Mouse (Mus musculus) heart, embryonic 14.5 days (tissue): Measurements from ENCODE around the gene Homer3. TPM values are rescaled to one million over a fixed set of nuclear protein-coding genes. Genes with fewer than 3 reads are reported as not detected.
A peak's percentile ranks its signal among the peaks of the same experiment; 100 is the strongest.

Experiments
- ATAC-seq: fragments of 200-750 bp; cut with Nextera tagmentation; 2 replicates; pipeline ENCODE4 v1.8.0; 2017; ENCODE audit warnings: low read depth, moderate TSS enrichment; ENCODE audit not compliant: insufficient number of reproducible peaks, insufficient read depth, low FRiP score
- H3K27ac ChIP-seq, 2 experiments: fragments of 200-500 bp in 1 of 2; fragments of 300-500 bp in 1 of 2; sonication (generic) in 1 of 2; replicated peaks in 1 of 2; 2 replicates each; pipeline ENCODE4 v1.5.1; 2012 to 2014; ENCODE audit warnings: low read depth in 2 of 2, low read length in 2 of 2, control low read depth in 1 of 2, mild to moderate bottlenecking in 1 of 2, mixed read lengths in 1 of 2; ENCODE audit not compliant: control insufficient read depth in 1 of 2, insufficient read depth in 1 of 2
- H3K27me3 ChIP-seq: fragments of 300-500 bp; sonication (generic); 2 replicates; pipeline ENCODE4 v1.6.1; 2014; ENCODE audit warnings: mild to moderate bottlenecking, low read length, control low read depth; ENCODE audit not compliant: control insufficient read depth, insufficient read depth
- H3K36me3 ChIP-seq: fragments of 300-500 bp; sonication (generic); 2 replicates; pipeline ENCODE4 v1.6.1; 2014; ENCODE audit warnings: mild to moderate bottlenecking, control low read depth, low read length, mixed read lengths; ENCODE audit not compliant: control insufficient read depth, insufficient read depth
- H3K4me1 ChIP-seq, 2 experiments: fragments of 200-500 bp in 1 of 2; fragments of 300-500 bp in 1 of 2; sonication (generic) in 1 of 2; 2 replicates each; pipeline ENCODE4 v1.6.1; 2012 to 2014; ENCODE audit warnings: low read length in 2 of 2, control low read depth in 1 of 2, mixed read lengths in 1 of 2; ENCODE audit not compliant: control insufficient read depth in 2 of 2, insufficient read depth in 2 of 2
- H3K4me2 ChIP-seq: fragments of 300-500 bp; sonication (generic); 2 replicates; pipeline ENCODE4 v1.6.1; 2014; ENCODE audit warnings: mild to moderate bottlenecking, low read length
- H3K4me3 ChIP-seq, 2 experiments: fragments of 200-500 bp in 1 of 2; fragments of 300-500 bp in 1 of 2; sonication (generic) in 1 of 2; 2 replicates each; pipeline ENCODE4 v1.5.1; 2012 to 2014; ENCODE audit warnings: low read length in 2 of 2, mild to moderate bottlenecking in 2 of 2, control low read depth in 1 of 2, low read depth in 1 of 2, moderate library complexity in 1 of 2; ENCODE audit not compliant: control insufficient read depth in 1 of 2, insufficient read depth in 1 of 2
- H3K9ac ChIP-seq: fragments of 300-500 bp; sonication (generic); 2 replicates; pipeline ENCODE4 v1.6.1; 2014; ENCODE audit warnings: mild to moderate bottlenecking, low read length
- H3K9me3 ChIP-seq: fragments of 300-500 bp; sonication (generic); 2 replicates; pipeline ENCODE4 v1.6.1; 2016; ENCODE audit warnings: low read length, control low read depth; ENCODE audit not compliant: control insufficient read depth
- WGBS: fragments of 180-500 bp; shearing (Covaris S2); extraction: QIAGEN DNeasy Blood & Tissue Kit; methylation state at CpG from one replicate; pipeline ENCODE4 v1.1.7; 2014; 5-methylcytosine and 5-hydroxymethylcytosine counted together
- polyA plus RNA-seq: library from polyadenylated mRNA; unstranded; fragments of >200 nt; fragmentation: Nextera tagmentation; extraction: Ambion mirVana; gene quantifications from 2 replicates; pipeline ENCODE4 v1.2.1, GENCODE M21; 2014

Gene Homer3
- polyA plus RNA-seq, 1 experiment from 2014 or later, result 25.0 TPM

DNA sequence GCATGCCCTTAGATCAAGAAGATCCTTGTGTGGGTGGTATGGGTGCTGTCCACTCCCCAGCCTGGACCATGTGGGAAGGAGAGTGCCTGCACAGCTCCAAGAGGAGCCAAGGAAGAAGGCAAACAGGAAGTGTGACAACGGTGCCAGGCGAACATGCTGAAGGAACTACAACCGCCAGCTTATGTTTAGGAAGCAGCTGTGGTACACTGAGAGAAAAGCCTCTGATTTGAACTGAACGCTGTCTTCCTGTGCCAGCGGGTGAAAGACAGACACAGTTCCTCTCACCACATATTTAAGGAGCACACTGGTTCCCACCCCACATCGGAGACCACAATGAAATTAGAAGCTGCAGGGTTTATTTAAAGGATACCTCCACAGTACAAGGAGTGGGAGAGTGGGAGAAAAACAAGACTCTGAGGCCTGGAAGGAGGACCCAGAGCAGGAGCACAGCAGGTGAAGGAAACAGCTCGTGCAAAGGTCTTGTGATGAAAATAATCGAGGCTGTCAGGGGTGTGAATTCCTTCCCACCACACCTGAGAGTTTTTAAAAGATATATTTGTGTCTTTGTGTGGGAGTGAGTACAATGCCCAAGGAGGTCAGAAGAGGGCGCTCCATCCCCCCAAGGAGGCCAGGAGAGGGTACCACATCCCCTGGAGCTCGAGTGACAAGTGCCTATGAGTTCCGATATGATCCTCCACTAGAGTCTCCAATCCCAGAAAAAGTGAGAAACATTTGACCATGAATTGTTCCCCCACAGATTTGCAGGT, 13.6 kb upstream of the Homer3 start:
- no peak overlapping the region for H3K9ac ChIP-seq
- 51% methylated on average over 11 of the region's 11 CpGs for WGBS
- peaks cover 14% of the 10 kb centered on the region for H3K36me3 ChIP-seq
- no peak overlapping the region for H3K27ac ChIP-seq
- no peaks in the 10 kb centered on the region for H3K27me3 ChIP-seq
- H3K4me2 ChIP-seq, result no peak overlapping the region
- H3K9me3 ChIP-seq, result no peaks in the 10 kb centered on the region
- peaks cover 4 to 7% of the 10 kb centered on the region in 2 experiments; a peak in 2 of 4 replicates for H3K4me1 ChIP-seq
- no peak overlapping the region for H3K4me3 ChIP-seq
- no peak for ATAC-seq

DNA sequence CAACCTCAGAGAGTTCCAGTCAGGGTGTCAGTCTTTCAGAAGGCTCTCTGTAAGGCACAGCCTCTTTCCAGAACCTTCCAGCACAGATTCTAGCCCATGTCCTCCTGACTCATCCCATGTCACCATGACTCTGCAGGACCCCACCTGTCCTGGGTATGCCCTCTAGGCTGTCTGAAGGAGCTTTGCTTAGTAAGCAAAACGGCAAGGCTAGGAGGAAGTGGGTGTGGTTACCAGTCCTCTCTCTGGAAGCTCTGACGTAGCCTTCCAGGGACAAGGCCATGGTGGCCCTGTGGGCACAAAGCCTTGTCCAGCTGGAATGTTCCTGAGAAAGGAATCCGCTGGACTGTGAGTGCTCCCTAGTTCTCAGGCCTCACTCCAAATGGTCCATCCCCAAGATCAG, 9.7 kb upstream of the Homer3 start:
- no peaks in the 10 kb centered on the region for H3K36me3 ChIP-seq
- H3K9me3 ChIP-seq, result no peaks in the 10 kb centered on the region
- H3K27ac ChIP-seq, result no peak overlapping the region
- H3K9ac ChIP-seq, result no peak overlapping the region
- WGBS, result 47% methylated on average over 3 of the region's 3 CpGs
- no peak overlapping the region for H3K4me2 ChIP-seq
- no peaks in the 10 kb centered on the region for H3K27me3 ChIP-seq
- ATAC-seq, result no peak
- H3K4me1 ChIP-seq, result peaks cover 7 to 10% of the 10 kb centered on the region in 2 experiments; a peak in 2 of 4 replicates
- H3K4me3 ChIP-seq, result no peak overlapping the region

DNA sequence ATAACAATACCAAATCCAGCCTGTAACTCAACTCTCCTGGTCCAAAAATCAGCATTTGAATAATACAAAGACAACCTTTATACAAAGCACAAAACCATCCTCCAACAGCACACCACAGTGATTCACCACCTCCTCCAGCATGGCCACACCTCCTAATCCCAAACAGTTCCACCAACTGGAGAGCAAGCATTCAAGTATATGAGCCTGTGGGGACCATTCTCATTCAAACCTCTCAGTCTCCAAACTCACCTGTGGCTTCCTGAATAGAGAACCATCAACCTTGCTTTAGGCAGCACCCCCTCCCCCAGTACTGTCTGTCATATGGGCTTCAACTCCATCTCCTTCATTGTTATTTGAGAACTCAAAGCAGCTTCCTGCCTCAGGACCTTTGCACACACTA, 8.3 kb upstream of the Homer3 start:
- Histone ChIP-seq H3K27me3 (no peaks in the 10 kb centered on the region), H3K36me3 (no peaks in the 10 kb centered on the region), H3K9me3 (no peaks in the 10 kb centered on the region), H3K4me2 (no peak overlapping the region), H3K9ac (no peak overlapping the region), H3K4me1 (peaks cover 13 to 16% of the 10 kb centered on the region in 2 experiments), H3K27ac (no peak overlapping the region), H3K4me3 (no peak overlapping the region)
- no peak for ATAC-seq

DNA sequence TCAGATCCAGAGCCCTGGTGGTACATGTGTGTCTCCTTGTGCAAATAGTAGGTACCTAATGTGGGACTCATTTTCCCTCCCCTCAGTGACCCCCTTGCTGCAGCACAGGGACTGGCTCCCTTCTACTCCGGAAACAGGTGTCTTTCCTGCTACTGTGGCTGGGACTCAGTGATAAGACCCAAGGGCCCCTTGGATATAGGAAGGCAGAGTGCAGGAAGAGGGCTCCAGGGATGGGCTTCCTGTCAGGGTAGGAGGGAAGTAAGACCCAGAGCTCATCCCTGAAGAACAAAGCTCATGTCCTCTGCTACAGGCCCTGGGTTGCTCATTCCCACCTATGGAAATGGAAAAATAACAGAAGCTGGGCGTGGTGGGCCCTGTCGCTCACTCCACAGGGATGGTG, 6.2 kb upstream of the Homer3 start:
- peak; percentile 65 for ATAC-seq
- no peaks in the 10 kb centered on the region for H3K36me3 ChIP-seq
- WGBS, result 63% methylated on average over 3 of the region's 3 CpGs

DNA sequence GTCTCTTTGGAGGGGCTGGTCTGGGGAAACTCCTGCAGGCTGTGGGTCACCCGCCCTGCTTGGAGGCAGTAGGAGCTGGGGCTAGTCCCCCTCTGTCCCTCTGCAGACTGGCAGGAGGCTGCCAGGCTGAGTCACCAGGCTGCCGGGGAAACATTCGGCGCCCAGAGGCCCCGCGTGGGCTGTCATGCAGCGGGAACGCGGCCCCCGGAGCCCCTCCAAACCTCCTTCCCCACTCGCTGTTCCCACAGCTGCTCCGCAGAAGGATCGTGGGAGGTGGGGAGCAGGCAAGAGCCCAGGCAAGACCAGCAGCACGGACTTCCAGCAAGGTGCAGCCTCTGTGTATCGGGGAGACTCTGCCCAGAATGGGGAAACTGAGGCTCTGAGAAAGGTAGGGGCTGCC, 4.5 kb upstream of the Homer3 start:
- Histone ChIP-seq H3K9ac (no peak overlapping the region), H3K4me1 (peaks cover 24 to 28% of the 10 kb centered on the region in 2 experiments), H3K36me3 (no peaks in the 10 kb centered on the region), H3K27ac (0 out of 4 replicates have a peak overlapping the region, but pooled peaks of 1 of the 2 experiments have one; percentile 14), H3K4me2 (no peak overlapping the region), H3K4me3 (no peak overlapping the region), H3K9me3 (no peaks in the 10 kb centered on the region), H3K27me3 (no peaks in the 10 kb centered on the region)
- 54% methylated on average over 15 of the region's 15 CpGs for WGBS
- ATAC-seq, result no peak

More for the DNA sequence above, 6.2 kb upstream of the Homer3 start:
- Histone ChIP-seq H3K4me3 (no peak overlapping the region), H3K9ac (no peak overlapping the region), H3K4me1 (peaks cover 21 to 23% of the 10 kb centered on the region in 2 experiments), H3K4me2 (no peak overlapping the region), H3K9me3 (no peaks in the 10 kb centered on the region), H3K27me3 (no peaks in the 10 kb centered on the region), H3K27ac (peak overlapping the region; percentile 61 to 70)

DNA sequence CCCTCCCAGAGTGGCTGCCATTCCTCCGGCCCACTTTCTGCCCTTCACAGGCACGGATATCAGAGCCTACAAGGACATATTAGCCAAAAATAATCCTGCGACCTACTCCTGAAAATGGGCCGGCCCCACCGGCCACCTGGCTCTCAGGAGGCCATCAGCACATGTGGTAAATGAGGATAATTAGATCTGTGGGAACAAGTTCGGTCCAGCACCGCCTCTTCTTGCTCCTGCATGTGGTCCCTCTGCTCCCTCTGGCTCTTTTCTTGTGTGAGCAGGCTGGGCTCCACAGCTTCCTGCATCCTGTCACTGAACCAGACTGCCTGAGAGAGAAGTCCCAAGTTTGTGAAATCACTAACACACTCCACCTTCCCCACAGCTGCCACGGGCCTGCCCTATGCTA, 3.4 kb upstream of the Homer3 start:
- WGBS, result 37% methylated on average over 8 of the region's 8 CpGs
- peak overlapping the region; percentile 4 to 71; a peak in 2 of 4 replicates for H3K27ac ChIP-seq
- peaks cover 24 to 31% of the 10 kb centered on the region in 2 experiments for H3K4me1 ChIP-seq
- H3K36me3 ChIP-seq, result no peaks in the 10 kb centered on the region
- no peak overlapping the region for H3K4me3 ChIP-seq
- no peak for ATAC-seq
- no peaks in the 10 kb centered on the region for H3K9me3 ChIP-seq
- no peaks in the 10 kb centered on the region for H3K27me3 ChIP-seq
- no peak overlapping the region for H3K4me2 ChIP-seq
- 0 out of 2 replicates have a peak overlapping the region, but pooled peaks have one; percentile 41 for H3K9ac ChIP-seq

DNA sequence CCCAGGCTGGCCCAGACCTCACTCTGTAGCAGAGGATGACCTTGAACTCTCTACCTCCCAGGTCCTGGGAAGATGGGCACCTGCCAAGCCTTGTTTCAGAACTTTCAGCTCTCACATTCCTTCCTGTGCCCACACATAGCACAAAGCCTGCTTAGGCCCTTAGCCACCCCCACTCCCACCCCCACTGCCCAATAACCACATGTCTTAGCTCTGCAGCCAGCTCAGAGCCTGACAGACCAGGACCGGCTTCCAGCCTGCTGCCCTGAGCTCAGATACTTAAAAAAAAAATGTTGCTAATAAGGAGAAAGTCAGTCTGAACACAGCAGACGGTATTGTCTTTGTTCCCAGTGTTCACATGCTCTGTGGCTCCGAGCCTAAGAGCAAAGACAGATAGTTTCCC, 1.6 kb upstream of the Homer3 start:
- Histone ChIP-seq H3K36me3 (peaks cover 14% of the 10 kb centered on the region), H3K9me3 (no peaks in the 10 kb centered on the region), H3K9ac (no peak overlapping the region), H3K27ac (peak overlapping the region in 1 of 2 experiments; percentile 65; a peak in 2 of 4 replicates), H3K27me3 (no peaks in the 10 kb centered on the region), H3K4me3 (no peak overlapping the region), H3K4me1 (peaks cover 24 to 31% of the 10 kb centered on the region in 2 experiments), H3K4me2 (no peak overlapping the region)
- ATAC-seq, result no peak
- 43% methylated on average over 3 of the region's 3 CpGs for WGBS
